Mouse (Mus musculus) stomach, embryonic 14.5 days (tissue): ENCODE measurements around the gene Ndufv1. TPM values are rescaled to one million over a fixed set of nuclear protein-coding genes. Genes with fewer than 3 reads are reported as not detected.
A peak's percentile ranks its signal among the peaks of the same experiment; 100 is the strongest.
"Not testable (repeated sequence)": the region's sequence is repeated elsewhere in the genome, so short reads cannot be mapped to it uniquely, and the experiment has no call there.

Experiments used
- ATAC-seq: fragments of 200-750 bp; cut with Nextera tagmentation; 2 replicates; pipeline ENCODE4 v1.8.0; 2017; ENCODE audit warnings: low read depth, moderate TSS enrichment; ENCODE audit not compliant: insufficient number of reproducible peaks, insufficient read depth, low FRiP score
- H3K27ac ChIP-seq: fragments of 300-500 bp; sonication (generic); 2 replicates; pipeline ENCODE4 v1.5.1; 2014; ENCODE audit warnings: mild to moderate bottlenecking, low read length, moderate library complexity, mixed read lengths
- H3K27me3 ChIP-seq: fragments of 300-500 bp; sonication (generic); 2 replicates; pipeline ENCODE4 v1.6.1; 2014; ENCODE audit warnings: low read length, control low read depth, mixed read lengths; ENCODE audit not compliant: control insufficient read depth, insufficient read depth
- H3K36me3 ChIP-seq: fragments of 300-500 bp; sonication (generic); 2 replicates; pipeline ENCODE4 v1.6.1; 2014; ENCODE audit warnings: mild to moderate bottlenecking, control low read depth, low read length, moderate library complexity, mixed read lengths; ENCODE audit not compliant: control insufficient read depth, insufficient read depth
- H3K4me1 ChIP-seq: fragments of 300-500 bp; sonication (generic); 2 replicates; pipeline ENCODE4 v1.6.1; 2014; ENCODE audit warnings: low read length, control low read depth, mixed read lengths; ENCODE audit not compliant: control insufficient read depth, insufficient read depth
- H3K4me2 ChIP-seq: fragments of 300-500 bp; sonication (generic); replicated peaks from 2 replicates; pipeline ENCODE4 v1.6.1; 2014; ENCODE audit warnings: low read depth, low read length, control low read depth
- H3K4me3 ChIP-seq: fragments of 300-500 bp; sonication (generic); 2 replicates; pipeline ENCODE4 v1.5.1; 2014; ENCODE audit warnings: low read depth, low read length, control low read depth
- H3K9ac ChIP-seq: fragments of 300-500 bp; sonication (generic); replicated peaks from 2 replicates; pipeline ENCODE4 v1.6.1; 2014; ENCODE audit warnings: low read depth, mild to moderate bottlenecking, control low read depth, low read length, moderate library complexity, mixed read lengths
- H3K9me3 ChIP-seq: fragments of 300-500 bp; sonication (generic); 2 replicates; pipeline ENCODE4 v1.6.1; 2016; ENCODE audit warnings: low read depth, low read length, control low read depth; ENCODE audit not compliant: control insufficient read depth
- WGBS: fragments of 180-500 bp; shearing (Covaris S2); extraction: QIAGEN DNeasy Blood & Tissue Kit; methylation state at CpG from one replicate; pipeline ENCODE4 v1.1.7; 2014; 5-methylcytosine and 5-hydroxymethylcytosine counted together
- polyA plus RNA-seq: library from polyadenylated mRNA; unstranded; fragments of >200 nt; fragmentation: Nextera tagmentation; extraction: Ambion mirVana; gene quantifications from 2 replicates; pipeline ENCODE4 v1.2.1, GENCODE M21; 2014

Ndufv1 gene
- polyA plus RNA-seq, 1 experiment from 2014 or later = 205 TPM

GRCm38 (mm10) chr19:4046866-4047254 is 34.3 kb upstream of the Ndufv1 start:
- Histone ChIP-seq H3K4me2 (no peak overlapping the region), H3K4me3 (no peak overlapping the region), H3K9ac (no peak overlapping the region), H3K4me1 (peaks cover 8% of the 10 kb centered on the region; the same call in 1 of the 2 replicates), H3K27me3 (no peaks in the 10 kb centered on the region), H3K36me3 (no peaks in the 10 kb centered on the region), H3K9me3 (no peaks in the 10 kb centered on the region), H3K27ac (peak overlapping the region; percentile 88)
- WGBS = 65% methylated on average over 8 of the region's 8 CpGs
- ATAC-seq = peak; percentile 53

DNA sequence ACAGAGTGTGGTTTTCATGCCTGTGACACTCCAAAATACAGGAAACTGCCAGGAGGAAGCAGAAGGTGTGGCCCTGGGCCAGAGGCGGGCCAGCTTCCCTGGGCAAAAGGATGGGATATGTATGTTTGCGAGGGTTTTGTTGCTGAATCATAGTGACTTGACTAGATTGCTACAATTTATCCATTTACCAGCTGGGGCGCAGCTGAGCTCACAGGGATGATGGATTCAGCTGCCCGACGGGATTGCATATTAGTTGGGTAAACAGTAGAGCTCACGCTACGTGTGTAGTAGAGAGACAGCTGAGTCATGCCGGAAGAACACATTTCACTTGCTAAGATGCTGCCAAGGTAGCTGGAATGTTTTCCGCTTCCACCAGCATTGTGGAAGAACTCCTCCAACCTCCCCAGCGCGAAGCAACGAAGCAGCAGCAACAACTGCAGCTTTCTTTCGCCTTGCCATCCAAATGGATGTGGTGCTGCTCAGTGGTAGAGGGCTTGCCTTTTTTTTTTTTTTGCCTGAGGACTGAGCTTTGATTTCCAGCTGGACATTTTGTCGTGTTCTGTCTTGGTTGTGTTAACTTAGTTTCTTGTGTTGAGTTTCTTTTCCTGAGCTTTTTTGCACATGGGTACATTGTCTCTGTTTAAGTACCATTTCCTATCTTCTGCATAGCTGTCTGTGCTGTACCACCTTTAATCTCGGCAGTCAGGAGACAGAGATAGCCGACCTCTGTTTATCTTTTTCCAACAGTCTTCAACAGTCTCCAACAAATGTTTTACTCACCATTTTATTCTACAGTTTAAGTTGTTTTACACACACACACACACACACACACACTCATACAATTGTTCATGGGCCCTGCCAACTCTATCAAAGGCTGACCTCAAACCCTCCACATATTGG is 33.6 kb upstream of the Ndufv1 start, which contains the start of gene Gstp2:
Gene Gstp2, minus strand, starts transcription at position 58 of the 900 bp plus-strand sequence.
- peaks cover 8% of the 10 kb centered on the region; the same call in 1 of the 2 replicates for H3K4me1 ChIP-seq
- H3K9me3 ChIP-seq = no peaks in the 10 kb centered on the region
- 31% methylated on average over 16 of the region's 16 CpGs for WGBS
- H3K27me3 ChIP-seq = no peaks in the 10 kb centered on the region
- no peaks in the 10 kb centered on the region for H3K36me3 ChIP-seq
- H3K4me2 ChIP-seq = peak within 1 kb of the TSS; percentile 25
- peak; percentile 77 for ATAC-seq
- peak within 1 kb of the TSS; percentile 88 for H3K27ac ChIP-seq
- no peak within 1 kb of the TSS for H3K4me3 ChIP-seq
- no peak within 1 kb of the TSS for H3K9ac ChIP-seq

GRCm38 (mm10) chr19:4044109-4044508 is 31.5 kb upstream of the Ndufv1 start:
- H3K9me3 ChIP-seq, H3K4me1 ChIP-seq, H3K27ac ChIP-seq, H3K9ac ChIP-seq, H3K36me3 ChIP-seq, H3K4me2 ChIP-seq, H3K27me3 ChIP-seq, ATAC-seq, H3K4me3 ChIP-seq: not testable (repeated sequence)
- 90% methylated on average over 5 of the region's 5 CpGs for WGBS

GRCm38 (mm10) chr19:4042124-4042523 is 29.5 kb upstream of the Ndufv1 start:
- 62% methylated on average over 14 of the region's 14 CpGs for WGBS
- peaks cover 8% of the 10 kb centered on the region; the same call in 1 of the 2 replicates for H3K4me1 ChIP-seq
- no peak overlapping the region for H3K4me2 ChIP-seq
- no peaks in the 10 kb centered on the region for H3K9me3 ChIP-seq
- no peak overlapping the region for H3K27ac ChIP-seq
- ATAC-seq = no peak
- H3K36me3 ChIP-seq = no peaks in the 10 kb centered on the region
- no peaks in the 10 kb centered on the region for H3K27me3 ChIP-seq
- no peak overlapping the region for H3K4me3 ChIP-seq
- H3K9ac ChIP-seq = no peak overlapping the region

- H3K9ac ChIP-seq, H3K4me1 ChIP-seq, H3K4me2 ChIP-seq, H3K27ac ChIP-seq, H3K4me3 ChIP-seq, H3K9me3 ChIP-seq, H3K36me3 ChIP-seq, H3K27me3 ChIP-seq, ATAC-seq: not testable (repeated sequence)
- WGBS = 84% methylated on average over 3 of the region's 4 CpGs
These were observed 28.9 kb upstream of the Ndufv1 start for GRCm38 (mm10) chr19:4041500-4041899.

- 82% methylated on average over 5 of the region's 5 CpGs for WGBS
- not testable (repeated sequence) for H3K4me1 ChIP-seq
These were observed 28.3 kb upstream of the Ndufv1 start for GRCm38 (mm10) chr19:4040941-4041340.

DNA sequence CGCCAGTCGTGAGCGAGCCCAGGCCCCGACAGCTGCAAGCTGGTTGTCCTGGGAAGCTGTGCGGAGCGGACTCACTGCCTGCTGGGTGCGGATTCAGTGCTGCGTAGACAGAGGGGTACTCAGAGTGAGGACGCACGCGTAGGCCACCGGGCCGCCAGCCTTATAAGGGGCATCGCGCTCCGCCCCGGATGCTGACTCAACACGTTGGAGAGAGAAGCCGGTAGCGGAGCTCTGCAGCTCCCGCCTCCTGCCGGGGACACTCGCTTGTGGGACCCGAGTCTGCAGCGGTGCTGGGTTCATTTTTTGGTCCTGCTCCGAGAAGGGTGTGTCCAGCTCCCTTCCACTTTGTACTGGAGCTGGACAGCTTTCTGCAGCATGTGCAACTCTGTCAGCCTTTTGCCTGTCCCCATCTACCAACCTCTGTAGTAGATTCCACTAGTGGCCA is 25.2 kb upstream of the Ndufv1 start, which contains the start of gene Gstp1:
Gene Gstp1, minus strand, starts transcription at position 198 of the 445 bp plus-strand sequence.
- no peaks in the 10 kb centered on the region for H3K9me3 ChIP-seq
- ATAC-seq = peak; percentile 82
- H3K4me3 ChIP-seq = peak within 1 kb of the TSS; percentile 68
- H3K4me1 ChIP-seq = 0 out of 2 replicates have a peak, but pooled peaks cover 3% of the 10 kb centered on the region
- peak within 1 kb of the TSS; percentile 79 for H3K9ac ChIP-seq
- peak within 1 kb of the TSS; percentile 82; the same call in 1 of the 2 replicates for H3K27ac ChIP-seq
- H3K36me3 ChIP-seq = no peaks in the 10 kb centered on the region; the same call in 1 of the 2 replicates
- H3K4me2 ChIP-seq = peak within 1 kb of the TSS; percentile 71
- H3K27me3 ChIP-seq = no peaks in the 10 kb centered on the region
- under 1% methylated on average over 26 of the region's 26 CpGs for WGBS

More at GRCm38 (mm10) chr19:4040941-4041340, 28.3 kb upstream of the Ndufv1 start:
- H3K36me3 ChIP-seq, H3K9me3 ChIP-seq, H3K27me3 ChIP-seq, ATAC-seq, H3K4me3 ChIP-seq, H3K27ac ChIP-seq, H3K4me2 ChIP-seq, H3K9ac ChIP-seq: not testable (repeated sequence)

GRCm38 (mm10) chr19:4037154-4037787 is 24.7 kb upstream of the Ndufv1 start:
- not testable (repeated sequence) for H3K27me3 ChIP-seq, H3K9me3 ChIP-seq, ATAC-seq, H3K36me3 ChIP-seq, H3K4me1 ChIP-seq
- peak overlapping the region; percentile 68 for H3K4me3 ChIP-seq
- peak overlapping the region; percentile 82; the same call in 1 of the 2 replicates for H3K27ac ChIP-seq
- 22% methylated on average over 7 of the region's 8 CpGs for WGBS
- H3K4me2 ChIP-seq = peak overlapping the region; percentile 71
- H3K9ac ChIP-seq = peak overlapping the region; percentile 79
